ENCODE assay signal across 7 mouse cellular contexts in the genomic region with DNA sequence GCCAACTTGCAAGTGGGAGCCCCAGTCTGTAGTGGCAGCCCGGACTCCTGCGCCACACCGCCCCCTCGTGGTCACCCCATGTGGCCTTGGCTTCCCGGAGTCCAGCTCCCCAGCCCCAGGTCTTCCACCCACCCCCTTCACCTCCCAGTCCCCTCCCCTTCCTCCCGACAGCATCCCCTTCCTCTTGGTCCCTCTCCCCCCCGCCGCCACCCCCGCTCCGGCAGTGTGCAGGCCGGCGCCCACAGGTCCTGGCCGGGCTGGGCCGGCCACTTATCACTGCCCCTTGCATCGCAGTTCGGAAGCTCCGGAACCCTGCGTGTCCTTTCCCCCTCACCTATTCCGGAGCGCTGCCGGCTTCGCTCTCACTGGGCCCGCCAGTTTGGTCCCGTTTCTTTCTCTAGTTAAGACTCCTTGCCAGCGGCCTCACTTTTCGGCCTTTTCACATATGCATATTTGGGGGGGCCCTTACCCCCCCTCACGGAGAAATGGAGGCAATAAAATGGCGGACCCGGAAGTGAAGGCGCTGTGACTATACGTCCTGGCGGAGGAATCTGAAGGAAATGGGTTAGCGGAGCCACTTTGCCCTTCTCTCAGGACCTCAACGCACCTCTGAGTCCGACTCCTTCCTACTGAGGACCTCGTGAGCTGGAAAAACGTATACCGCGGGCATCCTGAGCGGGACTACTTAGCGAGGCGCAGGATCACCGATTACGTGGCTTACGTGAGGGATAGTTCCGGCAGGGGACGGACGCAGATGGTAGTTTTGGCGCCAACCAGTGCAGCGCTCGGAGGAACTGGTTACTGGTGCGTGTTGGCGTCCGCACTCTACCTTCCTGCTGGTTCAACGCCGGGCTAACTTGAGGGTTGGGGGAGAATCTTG. TPM values are rescaled to one million over a fixed set of nuclear protein-coding genes. Genes with fewer than 3 reads are reported as not detected.
DNase-seq lines count a peak whose midpoint lies in the region; ATAC-seq and TF ChIP-seq lines count a peak whose summit lies in the region.

A gene (minus strand): TSS at position 662 of the 880 bp plus-strand sequence.

- H3K36me3 ChIP-seq in embryonic facial prominence, embryonic 11.5 days (replicated peaks; ENCODE audit: control insufficient read depth, insufficient read depth, low read depth, low read length) = no peaks in the 10 kb centered on the region; the same call in none of the 2 replicates
- peaks cover 1% of the 10 kb centered on the region for H3K36me3 ChIP-seq in kidney, adult 2 months (ENCODE audit: control insufficient read depth, insufficient read depth, low read length)
- peaks cover 59% of the 10 kb centered on the region for H3K36me3 ChIP-seq in limb, embryonic 12.5 days
- H3K36me3 ChIP-seq in midbrain, embryonic 15.5 days (replicated peaks) = peaks cover 33% of the 10 kb centered on the region
- peaks cover 10% of the 10 kb centered on the region for H3K36me3 ChIP-seq in spleen, adult 2 months (ENCODE audit: control insufficient read depth, insufficient read depth, low read length)

- no peaks in the 10 kb centered on the region for H3K4me1 ChIP-seq in embryonic facial prominence, embryonic 11.5 days (ENCODE audit: control insufficient read depth, insufficient read depth, low read length)
- H3K4me1 ChIP-seq in kidney, adult 2 months (ENCODE audit: control insufficient read depth, insufficient read depth, low read length) = no peaks in the 10 kb centered on the region
- H3K4me1 ChIP-seq in limb, embryonic 12.5 days (replicated peaks) = peaks cover 6% of the 10 kb centered on the region
- H3K4me1 ChIP-seq in midbrain, embryonic 15.5 days = peaks cover 23% of the 10 kb centered on the region
- H3K4me1 ChIP-seq in spleen, adult 2 months (ENCODE audit: control insufficient read depth, insufficient read depth, insufficient read length) = no peaks in the 10 kb centered on the region

- peak; percentile 80 for TF ChIP-seq CTCF in kidney, adult 2 months (conservative IDR thresholded peaks at IDR 0.05; ENCODE audit: insufficient read depth, insufficient read length, low read depth, low read length)
- TF ChIP-seq CTCF in spleen, adult 2 months (IDR thresholded peaks at IDR 0.05; ENCODE audit: extremely low read depth, insufficient read depth, insufficient read length, insufficient replicate concordance) = peak; percentile 89

- peak; percentile 98 for DNase-seq in adrenal gland, postnatal 14 days
- peak; percentile 95 for DNase-seq in embryonic facial prominence, embryonic 11.5 days (ENCODE audit: low spot score)
- DNase-seq in heart, adult 18-20 months = peak; percentile 96 to 98
- peak; percentile 97 for DNase-seq in kidney, adult 2 months
- peak; percentile 89 to 94 for DNase-seq in spleen, adult 2 months (ENCODE audit: low read depth in 1 of 2, low spot score in 2 of 2)

- no peaks in the 10 kb centered on the region for H3K9me3 ChIP-seq in embryonic facial prominence, embryonic 11.5 days (replicated peaks; ENCODE audit: control insufficient read depth, low read length)
- no peaks in the 10 kb centered on the region for H3K9me3 ChIP-seq in limb, embryonic 12.5 days
- no peaks in the 10 kb centered on the region for H3K9me3 ChIP-seq in midbrain, embryonic 15.5 days

- TF ChIP-seq POLR2A in kidney, adult 2 months (IDR thresholded peaks at IDR 0.05; ENCODE audit: low read depth, low read length) = peak; percentile 43
- peak; percentile 67; the same call in 1 of the 2 replicates for TF ChIP-seq POLR2A in spleen, adult 2 months (IDR thresholded peaks at IDR 0.05; ENCODE audit: low read depth, low read length)

- peak within 1 kb of the TSS; percentile 96 for H3K27ac ChIP-seq in embryonic facial prominence, embryonic 11.5 days (replicated peaks; ENCODE audit: low read depth, low read length)
- peak within 1 kb of the TSS; percentile 99 for H3K27ac ChIP-seq in kidney, adult 2 months (ENCODE audit: insufficient read depth, low read depth, low read length)
- H3K27ac ChIP-seq in limb, embryonic 12.5 days = peak within 1 kb of the TSS; percentile 100
- peak within 1 kb of the TSS; percentile 94 for H3K27ac ChIP-seq in midbrain, embryonic 15.5 days
- peak within 1 kb of the TSS; percentile 100 for H3K27ac ChIP-seq in spleen, adult 2 months (ENCODE audit: insufficient read depth, low read length)

- H3K4me2 ChIP-seq in embryonic facial prominence, embryonic 11.5 days (ENCODE audit: low read depth, low read length) = peak within 1 kb of the TSS; percentile 43
- peak within 1 kb of the TSS; percentile 68 for H3K4me2 ChIP-seq in limb, embryonic 12.5 days
- peak within 1 kb of the TSS; percentile 61 for H3K4me2 ChIP-seq in midbrain, embryonic 15.5 days

- H3K27me3 ChIP-seq in embryonic facial prominence, embryonic 11.5 days (ENCODE audit: control insufficient read depth, insufficient read depth, low read length) = no peaks in the 10 kb centered on the region
- no peaks in the 10 kb centered on the region for H3K27me3 ChIP-seq in kidney, adult 2 months (replicated peaks; ENCODE audit: control insufficient read depth, insufficient read depth, low read length)
- H3K27me3 ChIP-seq in limb, embryonic 12.5 days = no peaks in the 10 kb centered on the region
- H3K27me3 ChIP-seq in midbrain, embryonic 15.5 days (replicated peaks) = no peaks in the 10 kb centered on the region
- H3K27me3 ChIP-seq in spleen, adult 2 months (ENCODE audit: control insufficient read depth, insufficient read depth, low read length) = no peaks in the 10 kb centered on the region

- H3K4me3 ChIP-seq in embryonic facial prominence, embryonic 11.5 days (ENCODE audit: low read depth, low read length) = peak within 1 kb of the TSS; percentile 70
- H3K4me3 ChIP-seq in kidney, adult 2 months (ENCODE audit: insufficient read depth, low read depth, low read length) = peak within 1 kb of the TSS; percentile 89
- H3K4me3 ChIP-seq in limb, embryonic 12.5 days (replicated peaks) = peak within 1 kb of the TSS; percentile 73
- H3K4me3 ChIP-seq in midbrain, embryonic 15.5 days = peak within 1 kb of the TSS; percentile 68
- H3K4me3 ChIP-seq in spleen, adult 2 months (ENCODE audit: extremely low read depth, insufficient read depth, insufficient read length) = peak within 1 kb of the TSS; percentile 88

- peak; percentile 87 for ATAC-seq in embryonic facial prominence, embryonic 11.5 days (replicated peaks; ENCODE audit: insufficient number of reproducible peaks, low FRiP score, low TSS enrichment, low read depth)
- ATAC-seq in limb, embryonic 12.5 days (ENCODE audit: insufficient number of reproducible peaks, insufficient read depth, low FRiP score, low TSS enrichment, low read depth) = peak; percentile 90
- ATAC-seq in midbrain, embryonic 15.5 days (replicated peaks) = peak; percentile 90

- H3K9ac ChIP-seq in embryonic facial prominence, embryonic 11.5 days (replicated peaks; ENCODE audit: low read length) = peak within 1 kb of the TSS; percentile 88
- peak within 1 kb of the TSS; percentile 91 for H3K9ac ChIP-seq in limb, embryonic 12.5 days (replicated peaks)
- H3K9ac ChIP-seq in midbrain, embryonic 15.5 days = peak within 1 kb of the TSS; percentile 79

- under 1% methylated on average over 53 of the region's 56 CpGs for WGBS in embryonic facial prominence, embryonic 11.5 days
- WGBS in kidney, adult 2 months = under 1% methylated on average over 56 of the region's 56 CpGs
- WGBS in limb, embryonic 12.5 days = under 1% methylated on average over 56 of the region's 56 CpGs
- WGBS in midbrain, embryonic 15.5 days = under 1% methylated on average over 55 of the region's 56 CpGs
- WGBS in spleen, adult 2 months = under 1% methylated on average over 56 of the region's 56 CpGs

RNA-seq across cellular contexts. Expression of the gene that starts here (rescaled TPM):
- total RNA-seq in adrenal gland, postnatal 14 days (2021) = 22.6 and 26.4 TPM in 2 replicates
- 5.7 and 6.7 TPM in 2 replicates for polyA plus RNA-seq in embryonic facial prominence, embryonic 11.5 days (2014; fragmentation: Nextera tagmentation; extraction: Ambion mirVana)
- 10 to 100 TPM; 11.2 to 13.9 TPM for total RNA-seq in heart, adult 18-20 months (2021)
- polyA plus RNA-seq in kidney, adult 2 months (2012; rRNA removed) = 9.8 and 10.6 TPM in 2 replicates
- polyA plus RNA-seq in limb, embryonic 12.5 days (2016; fragmentation: Nextera tagmentation; extraction: Ambion mirVana) = 15.0 and 15.9 TPM in 2 replicates
- 3.4 and 3.7 TPM in 2 replicates for polyA plus RNA-seq in midbrain, embryonic 15.5 days (2015; fragmentation: Nextera tagmentation; extraction: Ambion mirVana)
- polyA plus RNA-seq in spleen, adult 2 months (2012; rRNA removed) = 17.0 and 17.1 TPM in 2 replicates

Comparison
In these comparisons a context has a peak if more than half of its experiments do, and no peak if none do; other contexts are left out.
1. Peak in every context shown above with its lines: DNase-seq, ATAC-seq, H3K4me3 ChIP-seq and H3K27ac ChIP-seq.